Mouse (Mus musculus) lung, adult 10 weeks (tissue): ENCODE measurements around the gene Katnbl1. TPM values are rescaled to one million over a fixed set of nuclear protein-coding genes. Genes with fewer than 3 reads are reported as not detected.

Experiments used
- polyA plus RNA-seq: library from polyadenylated mRNA; stranded (reverse); fragments of 350-450 nt; fragmentation: Illumina TruSeq; extraction: RNeasy Lipid Tissue Mini Kit (QIAGEN cat#74804); gene quantifications from one replicate; pipeline ENCODE4 v1.2.3, GENCODE M21; 2014; ENCODE audit warnings: low read depth, low replicate concordance; ENCODE audit not compliant: insufficient read depth

The Katnbl1 gene
- polyA plus RNA-seq: 7.7 TPM

DNA sequence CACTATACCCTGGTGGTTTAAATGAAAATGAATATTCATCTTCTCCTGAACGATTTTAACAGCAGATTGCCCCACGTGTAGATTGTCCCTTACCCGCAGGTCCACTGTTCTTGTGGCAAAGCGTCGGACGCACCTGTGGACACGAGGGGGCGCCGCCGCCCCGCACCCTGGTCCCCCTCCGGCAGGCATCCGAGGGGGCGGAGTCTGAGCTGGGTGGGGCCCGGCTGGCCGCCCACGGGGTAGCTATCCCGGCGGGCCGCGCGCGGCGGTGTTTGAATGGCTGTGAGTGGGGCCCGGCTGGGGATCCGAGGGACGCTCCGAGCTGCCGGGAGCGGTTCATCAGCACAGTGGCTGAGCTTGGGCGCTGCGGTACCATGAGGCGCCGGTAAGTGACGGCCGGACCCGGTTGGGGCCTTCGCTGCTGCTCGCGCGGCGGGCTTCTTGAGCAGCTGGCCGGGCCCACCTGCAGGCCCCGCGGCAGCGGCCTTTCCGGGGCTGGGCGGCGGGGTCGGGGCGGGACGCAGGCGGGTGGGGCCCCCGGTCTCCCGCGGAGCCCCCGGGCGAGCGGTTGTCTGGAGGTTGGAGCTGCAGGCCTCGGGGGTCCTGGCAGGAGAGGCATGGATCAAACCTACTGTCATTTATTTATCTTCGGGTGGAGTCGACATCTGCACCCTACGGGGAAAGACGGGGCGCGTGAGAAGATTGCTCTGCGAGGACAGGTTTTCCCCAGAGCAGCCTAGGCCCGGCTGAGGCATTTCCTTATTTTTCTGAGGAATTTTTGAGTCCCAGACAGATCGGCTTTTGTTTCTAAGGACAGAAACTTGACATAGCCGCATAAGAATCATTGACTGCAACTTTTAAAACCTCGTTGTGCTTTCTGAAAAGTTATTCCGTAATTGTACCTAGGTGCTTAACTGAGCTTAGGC is at the start of gene Katnbl1:
TSS of gene Katnbl1 (plus strand) at position 239 of the 926 bp plus-strand sequence.

DNA sequence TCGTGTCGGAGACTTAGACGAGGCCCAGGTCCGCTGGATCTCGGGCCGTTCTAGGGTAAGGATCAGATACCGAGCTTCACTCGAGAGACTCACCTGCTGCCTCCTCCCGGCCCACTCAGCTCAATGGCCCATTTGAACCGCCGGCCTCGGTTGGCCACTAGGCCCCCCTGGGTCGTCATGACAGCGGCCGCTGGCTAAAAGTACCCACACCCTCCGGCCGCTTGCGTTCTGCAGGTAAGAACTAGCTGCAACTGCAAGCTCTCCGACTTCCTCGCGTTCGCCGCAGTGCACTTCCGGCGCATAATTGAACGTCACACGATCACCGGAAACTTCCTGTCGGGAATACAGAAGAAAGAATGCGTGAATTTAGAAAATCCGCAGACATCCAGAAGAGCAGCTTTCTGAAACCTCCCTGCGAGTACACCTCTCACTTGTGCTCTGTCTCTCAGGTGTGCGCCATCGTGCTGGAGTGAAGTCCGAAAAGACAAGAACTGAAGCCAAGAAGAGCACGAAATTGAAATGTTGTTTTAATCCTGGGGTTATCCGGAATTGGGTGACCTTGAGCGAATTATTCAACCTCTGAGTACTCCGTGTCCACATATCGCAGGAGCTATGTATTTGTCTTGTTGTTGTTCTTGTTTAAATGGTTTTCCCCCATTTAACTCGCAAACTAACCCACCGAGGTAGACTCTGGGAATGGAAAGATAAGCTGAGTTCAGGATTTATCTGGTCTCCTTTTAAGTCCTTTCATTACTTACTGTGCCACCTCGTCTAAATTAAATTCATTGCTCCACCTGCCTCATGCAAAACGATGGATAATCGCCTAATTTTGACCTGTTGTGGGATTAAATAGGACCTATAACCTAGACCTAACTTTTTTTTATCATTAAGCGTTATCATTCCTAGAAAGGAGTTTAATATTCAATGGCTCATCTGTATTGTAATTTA is 11.0 kb upstream of the Katnbl1 start, which contains the start of gene Emc4:
TSS of gene Emc4 (minus strand) at position 302 of the 948 bp plus-strand sequence.

DNA sequence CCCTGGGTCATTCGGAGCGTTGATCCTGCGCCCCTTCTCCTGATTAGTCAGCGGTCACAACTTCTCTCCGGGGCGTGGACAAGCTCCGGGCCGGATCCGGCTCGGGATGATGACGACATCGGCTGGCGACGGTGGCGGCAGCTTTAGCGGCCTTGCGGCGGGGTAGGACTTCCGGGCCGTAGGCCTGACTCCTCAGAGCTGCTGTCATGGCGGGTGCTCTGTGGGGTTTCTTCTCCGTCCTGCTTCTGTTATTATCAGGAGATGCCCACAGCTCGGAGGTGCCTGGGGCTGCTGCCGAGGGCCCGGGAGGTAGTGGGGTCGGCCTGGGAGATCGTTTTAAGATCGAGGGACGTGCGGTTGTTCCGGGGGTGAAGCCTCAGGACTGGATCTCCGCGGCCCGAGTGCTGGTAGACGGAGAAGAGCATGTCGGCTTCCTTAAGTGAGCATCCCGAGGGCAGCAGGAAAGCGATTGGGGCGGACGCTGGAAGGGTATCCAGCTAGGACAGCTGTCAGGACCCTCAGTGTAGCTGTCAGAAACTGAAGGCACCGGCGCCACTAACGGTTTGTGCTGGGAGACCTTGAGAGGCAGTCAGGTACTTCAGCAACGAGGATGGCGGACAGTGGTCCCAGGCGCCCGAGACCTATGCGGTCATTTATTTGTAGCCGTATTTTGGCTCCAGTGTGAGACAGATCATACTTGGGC is 76.0 kb downstream of the Katnbl1 start, which contains the start of gene Emc7:
TSS of gene Emc7 (plus strand) at position 136 of the 703 bp plus-strand sequence.

Other genes with a start within 250 kb of the Katnbl1 start
- not detected for gene Olfr1316, start 244.2 kb upstream of the Katnbl1 start, polyA plus RNA-seq
- gene Olfr1317, start 238.9 kb upstream of the Katnbl1 start, polyA plus RNA-seq: not detected
- not detected for gene Olfr1318, start 225.0 kb upstream of the Katnbl1 start, polyA plus RNA-seq
- gene Lpcat4, start 139.7 kb upstream of the Katnbl1 start, polyA plus RNA-seq: 12.9 TPM
- gene Nutm1, start 119.9 kb upstream of the Katnbl1 start, polyA plus RNA-seq: not detected
- gene Nop10, start 117.3 kb upstream of the Katnbl1 start, polyA plus RNA-seq: 89.4 TPM
- gene Slc12a6, start 113.4 kb upstream of the Katnbl1 start, polyA plus RNA-seq: 16.7 TPM
- gene Gm21985, start 112.9 kb upstream of the Katnbl1 start, polyA plus RNA-seq: not detected
- 93.4 TPM for gene Emc4, start 11.2 kb upstream of the Katnbl1 start, polyA plus RNA-seq
- 22.4 TPM for gene Emc7, start 75.8 kb downstream of the Katnbl1 start, polyA plus RNA-seq
- not detected for gene Chrm5, start 101.6 kb downstream of the Katnbl1 start, polyA plus RNA-seq
- gene Aven, start 113.8 kb downstream of the Katnbl1 start, polyA plus RNA-seq: 11.6 TPM